Mouse (Mus musculus) C3H10T1/2 (cell line): ENCODE data around the gene Ints3. TPM values are rescaled to one million over a fixed set of nuclear protein-coding genes. Genes with fewer than 3 reads are reported as not detected.

ENCODE experiments used
- polyA plus RNA-seq, 2 experiments: library from polyadenylated mRNA; unstranded; fragments of >200 nt; fragmentation: generic; extraction: Trizol; gene quantifications; one replicate each; pipeline ENCODE4 v1.2.1; 2012; ENCODE audit warnings: missing spikeins in 2 of 2

The Ints3 gene
- polyA plus RNA-seq: 10 to 100 TPM; 17.2 to 28.2 TPM

GRCm38 (mm10) chr3:90433381-90434020 lies at the start of gene Ints3:
Gene Ints3 (minus strand): TSS chr3:90433622.

GRCm38 (mm10) chr3:90475831-90476611 lies 42.6 kb upstream of the Ints3 start, which contains the start of gene Ilf2:
Gene Ilf2 (plus strand): TSS chr3:90476126.

GRCm38 (mm10) chr3:90465686-90466310 lies 32.4 kb upstream of the Ints3 start, which contains the start of gene Npr1:
Gene Npr1 (minus strand): TSS chr3:90465866.

GRCm38 (mm10) chr3:90389511-90390490 lies 43.6 kb downstream of the Ints3 start, which contains the start of gene Slc27a3:
Gene Slc27a3 (minus strand): TSS chr3:90389938.

Other genes with a start within 250 kb of the Ints3 start
- 1,000 to 10,000 TPM; 5,397 to 7,090 TPM for gene Rps27, start 220.0 kb downstream of the Ints3 start, polyA plus RNA-seq
- 10 to 100 TPM; 25.0 to 88.0 TPM for gene Rab13, start 219.9 kb downstream of the Ints3 start, polyA plus RNA-seq
- 10 to 100 TPM in 1 of 2 experiments, 1 to 10 TPM in 1; 6.0 to 35.8 TPM for gene Jtb, start 202.0 kb downstream of the Ints3 start, polyA plus RNA-seq
- gene Creb3l4, start 190.1 kb downstream of the Ints3 start, polyA plus RNA-seq: under 1 TPM; 0.07 to 0.68 TPM
- 100 to 1,000 TPM in 1 of 2 experiments, 10 to 100 TPM in 1; 46.6 to 150 TPM for gene Slc39a1, start 185.4 kb downstream of the Ints3 start, polyA plus RNA-seq
- 10 to 100 TPM; 13.0 to 32.8 TPM for gene Crtc2, start 179.5 kb downstream of the Ints3 start, polyA plus RNA-seq
- gene Dennd4b, start 168.4 kb downstream of the Ints3 start, polyA plus RNA-seq: 1 to 10 TPM in 1 of 2 experiments, under 1 TPM in 1; 0.66 to 4.7 TPM
- 1 to 10 TPM; 1.5 to 9.9 TPM for gene Gatad2b, start 140.4 kb downstream of the Ints3 start, polyA plus RNA-seq
- gene Slc27a3, start 43.7 kb downstream of the Ints3 start, polyA plus RNA-seq: 1 to 10 TPM in 1 of 2 experiments, under 1 TPM in 1; 0.14 to 2.2 TPM
- gene Npr1, start 32.2 kb upstream of the Ints3 start, polyA plus RNA-seq: 1 to 10 TPM in 1 of 2 experiments, under 1 TPM in 1; 0.48 to 1.6 TPM
- gene Ilf2, start 42.5 kb upstream of the Ints3 start, polyA plus RNA-seq: 10 to 100 TPM; 28.7 to 59.6 TPM
- 10 to 100 TPM in 1 of 2 experiments, 1 to 10 TPM in 1; 6.5 to 42.9 TPM for gene Snapin, start 57.4 kb upstream of the Ints3 start, polyA plus RNA-seq
- 10 to 100 TPM; 34.7 to 76.9 TPM for gene Chtop, start 75.9 kb upstream of the Ints3 start, polyA plus RNA-seq
- gene S100a1, start 80.8 kb upstream of the Ints3 start, polyA plus RNA-seq: 100 to 1,000 TPM in 1 of 2 experiments, 10 to 100 TPM in 1; 25.4 to 118 TPM
- 100 to 1,000 TPM in 1 of 2 experiments, 10 to 100 TPM in 1; 82.1 to 195 TPM for gene S100a13, start 80.8 kb upstream of the Ints3 start, polyA plus RNA-seq
- under 1 TPM; 0.22 to 0.58 TPM for gene S100a14, start 93.2 kb upstream of the Ints3 start, polyA plus RNA-seq
- 100 to 1,000 TPM in 1 of 2 experiments, 1 to 10 TPM in 1; 3.9 to 111 TPM for gene S100a16, start 103.6 kb upstream of the Ints3 start, polyA plus RNA-seq
- 10 to 100 TPM in 1 of 2 experiments, 1 to 10 TPM in 1; 7.2 to 22.4 TPM for gene S100a3, start 127.0 kb upstream of the Ints3 start, polyA plus RNA-seq
- not detected for gene S100a2, start 156.6 kb upstream of the Ints3 start, polyA plus RNA-seq
- gene Gm42674, start 168.3 kb upstream of the Ints3 start, polyA plus RNA-seq: 1 to 10 TPM; 1.2 to 1.6 TPM
- over 10,000 TPM in 1 of 2 experiments, 1,000 to 10,000 TPM in 1; 5,914 to 20,400 TPM for gene S100a4, start 170.1 kb upstream of the Ints3 start, polyA plus RNA-seq
- gene S100a5, start 174.9 kb upstream of the Ints3 start, polyA plus RNA-seq: 1 to 10 TPM in 1 of 2 experiments, under 1 TPM in 1; 0.98 to 1.2 TPM
- 1,000 to 10,000 TPM; 5,353 to 9,678 TPM for gene S100a6, start 179.3 kb upstream of the Ints3 start, polyA plus RNA-seq
- gene S100a7a, start 220.4 kb upstream of the Ints3 start, polyA plus RNA-seq: 1 to 10 TPM in 1 of 2 experiments, under 1 TPM in 1; 0.43 to 1.8 TPM
- gene S100a8, start 235.4 kb upstream of the Ints3 start, polyA plus RNA-seq: not detected